Mouse (Mus musculus) heart, adult 2 months (tissue): ENCODE data around the gene Hipk3.

Experiments used
- CTCF ChIP-seq: fragments of 200-600 bp; IDR thresholded peaks from 2 replicates; pipeline ENCODE4 v1.8.1; 2022; ENCODE audit warnings: antibody characterized with exemption, mild to moderate bottlenecking, moderate library complexity
- EP300 ChIP-seq: fragments of 200-500 bp; IDR thresholded peaks from 2 replicates; pipeline ENCODE4 v1.6.1; 2011; ENCODE audit warnings: low read depth, low read length, control low read depth; ENCODE audit not compliant: insufficient read depth
- POLR2A ChIP-seq: fragments of 200-500 bp; IDR thresholded peaks from 2 replicates; pipeline ENCODE4 v1.6.1; 2011; ENCODE audit warnings: mild to moderate bottlenecking, low read depth, low read length, control low read depth; ENCODE audit not compliant: insufficient read depth

GRCm38 (mm10) chr2:104468419-104468818, 25.8 kb downstream of the Hipk3 start:
- TF ChIP-seq POLR2A (no peak), CTCF (no peak), EP300 (no peak)
